Mouse (Mus musculus) intestine, embryonic 14.5 days (tissue): Measurements from ENCODE around the gene LTO1. TPM values are rescaled to one million over a fixed set of nuclear protein-coding genes. Genes with fewer than 3 reads are reported as not detected.
"Not testable (repeated sequence)": the region's sequence is repeated elsewhere in the genome, so short reads cannot be mapped to it uniquely, and the experiment has no call there.

Source experiments
- ATAC-seq: fragments of 200-750 bp; cut with Nextera tagmentation; replicated peaks from 2 replicates; pipeline ENCODE4 v1.8.0; 2017; ENCODE audit warnings: low read depth, moderate number of reproducible peaks, moderate TSS enrichment, moderate library complexity; ENCODE audit not compliant: low FRiP score, low TSS enrichment
- DNase-seq: peaks from one replicate; pipeline ENCODE4 v3.0.0-alpha.2; 2018; ENCODE audit warnings: low spot score
- H3K27ac ChIP-seq: fragments of 300-500 bp; sonication (generic); 2 replicates; pipeline ENCODE4 v1.5.1; 2014; ENCODE audit warnings: low read depth, mild to moderate bottlenecking, control low read depth
- H3K27me3 ChIP-seq: fragments of 300-500 bp; sonication (generic); replicated peaks from 2 replicates; pipeline ENCODE4 v1.6.1; 2014; ENCODE audit warnings: low read length, control low read depth; ENCODE audit not compliant: control insufficient read depth, insufficient read depth
- H3K36me3 ChIP-seq: fragments of 300-500 bp; sonication (generic); 2 replicates; pipeline ENCODE4 v1.6.1; 2014; ENCODE audit warnings: low read length, control low read depth; ENCODE audit not compliant: control insufficient read depth, insufficient read depth
- H3K4me1 ChIP-seq: fragments of 300-500 bp; sonication (generic); replicated peaks from 2 replicates; pipeline ENCODE4 v1.6.1; 2014; ENCODE audit warnings: low read length, control low read depth, mixed read lengths; ENCODE audit not compliant: control insufficient read depth, insufficient read depth
- H3K4me2 ChIP-seq: fragments of 300-500 bp; sonication (generic); 2 replicates; pipeline ENCODE4 v1.6.1; 2014; ENCODE audit warnings: low read length
- H3K4me3 ChIP-seq: fragments of 300-500 bp; sonication (generic); 2 replicates; pipeline ENCODE4 v1.5.1; 2014; ENCODE audit warnings: low read depth, low read length, control low read depth, mixed read lengths
- H3K9ac ChIP-seq: fragments of 300-500 bp; sonication (generic); 2 replicates; pipeline ENCODE4 v1.6.1; 2014; ENCODE audit warnings: mild to moderate bottlenecking, low read length
- H3K9me3 ChIP-seq: fragments of 300-500 bp; sonication (generic); 2 replicates; pipeline ENCODE4 v1.6.1; 2016; ENCODE audit warnings: low read length, control low read depth; ENCODE audit not compliant: control insufficient read depth
- WGBS: fragments of 180-500 bp; shearing (Covaris S2); extraction: QIAGEN DNeasy Blood & Tissue Kit; methylation state at CpG from one replicate; pipeline ENCODE4 v1.1.7; 2014; 5-methylcytosine and 5-hydroxymethylcytosine counted together
- polyA plus RNA-seq: library from polyadenylated mRNA; unstranded; fragments of >200 nt; fragmentation: Nextera tagmentation; extraction: Ambion mirVana; gene quantifications from 2 replicates; pipeline ENCODE4 v1.2.1, GENCODE M21; 2014

The LTO1 gene
- polyA plus RNA-seq, 1 experiment from 2014 or later: 19.1 TPM

- H3K9ac ChIP-seq: peak within 1 kb of the TSS; percentile 10; the same call in 1 of the 2 replicates
Observed at GRCm38 (mm10) chr7:144896294-144897218, 18.3 kb upstream of the LTO1 start, which contains the start of gene Fgf15. Gene Fgf15, plus strand, starts transcription at chr7:144896531.

DNA sequence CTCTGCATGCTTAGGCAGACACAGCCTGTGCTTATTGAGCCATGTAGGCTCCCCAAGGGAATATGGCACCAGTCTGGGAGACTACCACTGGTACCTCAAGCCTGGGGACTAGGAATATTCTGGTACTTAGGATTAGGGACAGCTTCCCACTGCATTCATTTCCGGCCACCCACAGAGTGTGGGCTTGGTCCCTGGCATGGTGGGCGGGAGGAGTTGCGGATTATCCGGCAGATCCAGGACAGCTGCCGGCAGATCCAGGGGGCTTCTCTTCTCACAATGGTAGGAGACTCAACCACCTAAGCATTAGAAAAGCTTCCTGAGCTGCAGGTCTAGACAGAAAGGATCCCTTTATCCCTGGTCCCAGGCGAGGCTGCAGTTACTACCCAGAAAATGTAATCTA, 16.4 kb upstream of the LTO1 start:
- no peak for DNase-seq
- Histone ChIP-seq H3K9me3 (no peaks in the 10 kb centered on the region), H3K9ac (no peak overlapping the region), H3K4me2 (no peak overlapping the region), H3K4me1 (peaks cover 18% of the 10 kb centered on the region), H3K36me3 (no peaks in the 10 kb centered on the region), H3K4me3 (no peak overlapping the region), H3K27ac (no peak overlapping the region), H3K27me3 (peaks cover 54% of the 10 kb centered on the region)
- no peak for ATAC-seq
- WGBS: 56% methylated on average over 6 of the region's 6 CpGs

More at GRCm38 (mm10) chr7:144896294-144897218, 18.3 kb upstream of the LTO1 start, which contains the start of gene Fgf15:
- H3K9me3 ChIP-seq: no peaks in the 10 kb centered on the region
- DNase-seq (peak; percentile 74), ATAC-seq (0 out of 2 replicates have a peak, but pooled peaks have one; percentile 5)
- H3K27ac ChIP-seq: no peak within 1 kb of the TSS
- H3K36me3 ChIP-seq: no peaks in the 10 kb centered on the region
- peaks cover 18% of the 10 kb centered on the region for H3K4me1 ChIP-seq
- peaks cover 54% of the 10 kb centered on the region for H3K27me3 ChIP-seq
- H3K4me3 ChIP-seq: peak within 1 kb of the TSS; percentile 40
- WGBS: under 1% methylated on average over 65 of the region's 65 CpGs
- H3K4me2 ChIP-seq: peak within 1 kb of the TSS; percentile 71

DNA sequence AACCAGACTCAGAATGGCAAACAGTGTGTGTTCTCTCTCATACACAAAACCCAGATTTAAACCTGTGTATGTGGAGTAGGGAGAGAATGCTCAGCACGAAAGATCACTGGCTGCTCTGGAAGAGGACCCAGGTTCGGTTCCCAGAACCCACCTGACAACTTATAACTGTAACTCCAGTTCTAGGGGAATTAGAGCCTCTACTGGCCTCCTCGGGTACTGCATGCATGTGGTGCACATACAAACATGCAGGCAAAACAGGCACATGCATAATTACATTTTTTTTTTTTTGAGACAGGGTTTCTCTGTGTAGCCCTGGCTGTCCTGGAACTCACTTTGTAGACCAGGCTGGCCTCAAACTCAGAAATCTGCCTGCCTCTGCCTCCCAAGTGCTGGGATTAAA, 9.4 kb upstream of the LTO1 start:
- H3K27ac ChIP-seq, H3K4me2 ChIP-seq, H3K9me3 ChIP-seq, DNase-seq, H3K27me3 ChIP-seq, H3K9ac ChIP-seq, ATAC-seq, H3K4me3 ChIP-seq, H3K4me1 ChIP-seq, H3K36me3 ChIP-seq: not testable (repeated sequence)
- 93% methylated on average over 3 of the region's 3 CpGs for WGBS

DNA sequence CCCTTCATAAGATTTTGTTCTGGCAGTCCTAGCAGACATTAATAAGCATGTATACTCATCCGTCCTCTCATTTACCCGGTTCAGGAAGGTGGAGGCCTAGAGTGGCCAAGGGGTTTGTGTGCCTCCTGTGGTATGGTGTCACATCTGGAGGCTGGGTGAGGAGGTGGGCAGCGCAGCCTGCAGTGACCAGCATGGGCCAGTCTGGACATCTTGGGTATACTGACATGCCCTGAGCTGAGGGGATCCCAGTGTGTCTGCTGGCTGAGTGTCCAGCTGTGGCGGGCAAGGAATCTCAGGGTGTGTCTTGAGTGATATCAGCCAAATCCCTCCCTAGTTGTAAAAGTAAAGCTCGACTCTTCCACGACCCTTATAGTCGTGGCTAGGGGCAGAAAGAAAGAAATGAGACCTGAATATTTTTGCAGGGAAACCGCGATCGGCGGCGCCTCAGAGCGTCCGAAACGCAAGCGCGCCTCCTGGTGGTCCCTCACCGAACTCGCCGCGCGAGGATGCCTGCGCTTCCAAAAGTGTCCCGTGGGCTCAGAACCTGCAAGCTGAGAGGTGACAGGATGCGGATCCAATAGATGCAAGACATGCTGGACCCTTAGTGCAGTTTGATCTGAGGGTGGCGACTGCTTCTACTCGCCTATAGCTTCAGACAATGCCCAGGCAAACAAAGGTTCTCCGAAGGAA, 8.0 kb upstream of the LTO1 start:
- H3K4me2 ChIP-seq: peak overlapping the region; percentile 32; the same call in 1 of the 2 replicates
- no peaks in the 10 kb centered on the region for H3K9me3 ChIP-seq
- no peak overlapping the region for H3K9ac ChIP-seq
- H3K27me3 ChIP-seq: 0 out of 2 replicates have a peak, but pooled peaks cover 6% of the 10 kb centered on the region
- no peaks in the 10 kb centered on the region for H3K4me1 ChIP-seq
- H3K36me3 ChIP-seq: no peaks in the 10 kb centered on the region
- DNase-seq: peak; percentile 86
- 9% methylated on average over 28 of the region's 28 CpGs for WGBS
- ATAC-seq: peak; percentile 57
- H3K27ac ChIP-seq: no peak overlapping the region
- 0 out of 2 replicates have a peak overlapping the region, but pooled peaks have one; percentile 5 for H3K4me3 ChIP-seq

DNA sequence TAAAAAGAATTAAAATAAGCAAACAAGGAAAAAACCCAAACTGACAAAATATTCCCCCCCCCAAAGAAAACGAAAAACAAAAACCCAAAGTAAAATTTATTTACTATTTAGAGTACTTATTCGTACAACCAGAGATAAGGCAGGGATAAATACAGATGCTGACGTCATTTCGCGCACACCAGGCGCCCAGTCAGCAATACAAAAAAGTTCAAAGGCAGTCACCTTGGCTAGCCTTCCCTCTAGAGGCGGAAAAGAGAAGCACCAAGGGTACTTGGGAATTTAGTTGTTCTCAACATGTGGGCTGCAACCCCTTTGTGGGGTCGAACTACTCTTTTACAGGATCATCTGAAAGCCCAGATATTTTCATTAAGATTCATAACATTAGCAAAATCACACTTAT, 7.1 kb upstream of the LTO1 start:
- DNase-seq: no peak

GRCm38 (mm10) chr7:144908705-144909104, 6.2 kb upstream of the LTO1 start:
- ATAC-seq: no peak
- no peak overlapping the region for H3K4me3 ChIP-seq
- WGBS: 27% methylated on average over 7 of the region's 7 CpGs

More for the DNA sequence above, 7.1 kb upstream of the LTO1 start:
- no peak overlapping the region for H3K4me3 ChIP-seq
- H3K27ac ChIP-seq: no peak overlapping the region
- H3K9ac ChIP-seq: no peak overlapping the region
- WGBS: 14% methylated on average over 8 of the region's 8 CpGs
- H3K36me3 ChIP-seq: no peaks in the 10 kb centered on the region
- H3K4me2 ChIP-seq: no peak overlapping the region
- H3K4me1 ChIP-seq: no peaks in the 10 kb centered on the region
- H3K9me3 ChIP-seq: no peaks in the 10 kb centered on the region
- no peak for ATAC-seq
- H3K27me3 ChIP-seq: 0 out of 2 replicates have a peak, but pooled peaks cover 6% of the 10 kb centered on the region

DNA sequence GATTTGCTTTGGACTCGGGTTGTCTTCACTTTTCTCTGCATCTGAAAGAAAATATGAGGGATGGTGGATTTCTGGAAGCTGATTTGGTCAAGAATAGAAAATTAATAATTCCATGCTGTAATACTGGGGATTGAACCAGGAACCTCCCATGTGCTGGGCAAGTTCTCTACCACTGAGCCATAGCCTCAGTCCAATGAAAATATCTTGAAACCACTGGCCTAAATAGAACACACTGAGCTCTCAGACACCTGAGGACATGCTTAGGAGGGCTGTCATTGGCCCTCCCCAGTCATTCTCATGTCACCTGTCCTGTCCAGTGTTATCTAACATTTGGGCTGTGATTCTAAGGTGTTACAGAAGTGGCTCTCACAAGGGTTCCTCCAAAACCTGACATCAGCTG, 3.8 kb upstream of the LTO1 start:
- DNase-seq (no peak), ATAC-seq (no peak)
- Histone ChIP-seq H3K4me2 (no peak overlapping the region), H3K36me3 (no peaks in the 10 kb centered on the region), H3K9ac (no peak overlapping the region), H3K4me1 (peaks cover 5% of the 10 kb centered on the region; the same call in 1 of the 2 replicates), H3K27me3 (0 out of 2 replicates have a peak, but pooled peaks cover 6% of the 10 kb centered on the region), H3K9me3 (no peaks in the 10 kb centered on the region), H3K27ac (no peak overlapping the region), H3K4me3 (no peak overlapping the region)
- WGBS: 89% methylated on average over 1 of the region's 1 CpGs

More at GRCm38 (mm10) chr7:144908705-144909104, 6.2 kb upstream of the LTO1 start:
- Histone ChIP-seq H3K36me3 (no peaks in the 10 kb centered on the region), H3K9ac (no peak overlapping the region), H3K9me3 (no peaks in the 10 kb centered on the region), H3K4me2 (no peak overlapping the region), H3K27me3 (0 out of 2 replicates have a peak, but pooled peaks cover 6% of the 10 kb centered on the region), H3K27ac (no peak overlapping the region), H3K4me1 (no peaks in the 10 kb centered on the region)
- DNase-seq: no peak

- H3K36me3 ChIP-seq: peaks cover 8% of the 10 kb centered on the region
- no peak overlapping the region for H3K4me3 ChIP-seq
- H3K4me2 ChIP-seq: no peak overlapping the region
- no peak overlapping the region for H3K9ac ChIP-seq
- ATAC-seq (no peak), DNase-seq (no peak)
- 0 out of 2 replicates have a peak, but pooled peaks cover 5% of the 10 kb centered on the region for H3K27me3 ChIP-seq
- peaks cover 6% of the 10 kb centered on the region; the same call in 1 of the 2 replicates for H3K4me1 ChIP-seq
- H3K9me3 ChIP-seq: no peaks in the 10 kb centered on the region
- WGBS: 83% methylated on average over 4 of the region's 4 CpGs
- H3K27ac ChIP-seq: no peak overlapping the region
Observed at GRCm38 (mm10) chr7:144912897-144913296, 2.0 kb upstream of the LTO1 start.
